Mouse (Mus musculus): ENCODE results near the gene Enoph1. TPM values are rescaled to one million over a fixed set of nuclear protein-coding genes. Genes with fewer than 3 reads are reported as not detected.

The Enoph1 gene
- polyA plus RNA-seq, 1 experiment from 2014 or later, result 48.1 TPM

DNA sequence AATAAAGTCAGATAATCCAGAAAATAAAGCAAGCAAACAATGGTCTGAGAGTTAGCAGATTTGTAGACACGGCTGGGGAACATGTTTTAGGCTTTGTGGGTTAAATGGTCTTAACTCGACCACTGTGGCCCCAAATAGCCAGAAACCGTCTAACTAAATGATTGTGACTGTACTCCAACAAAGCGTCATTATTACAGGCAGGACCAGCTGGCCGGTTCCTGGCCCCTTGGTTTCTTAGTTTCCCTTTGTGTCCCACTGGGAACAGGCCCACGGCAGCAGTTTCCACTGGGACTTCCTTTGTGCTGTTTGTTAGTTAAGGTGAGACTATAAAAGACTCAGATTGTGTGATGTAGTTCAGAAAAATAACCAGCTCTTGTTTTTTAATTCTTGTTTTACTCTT, 18.9 kb downstream of the Enoph1 start:
- Histone ChIP-seq H3K4me2 (no peak overlapping the region), H3K9me3 (replicated peaks) (no peaks in the 10 kb centered on the region), H3K27ac (no peak overlapping the region), H3K36me3 (peaks cover 46% of the 10 kb centered on the region), H3K9ac (no peak overlapping the region), H3K27me3 (no peaks in the 10 kb centered on the region), H3K4me1 (peaks cover 15% of the 10 kb centered on the region), H3K4me3 (replicated peaks) (no peak overlapping the region)
- ATAC-seq (replicated peaks; ENCODE audit: low FRiP score), result no peak
- WGBS, result 60% methylated on average over 6 of the region's 6 CpGs

- Histone ChIP-seq H3K27ac (no peak overlapping the region), H3K27me3 (no peaks in the 10 kb centered on the region), H3K4me3 (replicated peaks) (no peak overlapping the region), H3K9ac (no peak overlapping the region), H3K4me2 (no peak overlapping the region), H3K4me1 (peaks cover 12% of the 10 kb centered on the region), H3K36me3 (peaks cover 52% of the 10 kb centered on the region), H3K9me3 (replicated peaks) (no peaks in the 10 kb centered on the region)
- WGBS, result 52% methylated on average over 6 of the region's 6 CpGs
- no peak for ATAC-seq (replicated peaks; ENCODE audit: low FRiP score)
Observed at GRCm38 (mm10) chr5:100059326-100059725, 19.5 kb downstream of the Enoph1 start.

- Histone ChIP-seq H3K27me3 (no peaks in the 10 kb centered on the region), H3K27ac (no peak overlapping the region), H3K9me3 (replicated peaks) (no peaks in the 10 kb centered on the region), H3K36me3 (peaks cover 67% of the 10 kb centered on the region), H3K4me1 (no peaks in the 10 kb centered on the region), H3K4me2 (no peak overlapping the region), H3K4me3 (replicated peaks) (no peak overlapping the region), H3K9ac (no peak overlapping the region)
- WGBS, result 92% methylated on average over 14 of the region's 14 CpGs
- ATAC-seq (replicated peaks; ENCODE audit: low FRiP score), result no peak
Observed at GRCm38 (mm10) chr5:100060876-100061275, 21.1 kb downstream of the Enoph1 start.

DNA sequence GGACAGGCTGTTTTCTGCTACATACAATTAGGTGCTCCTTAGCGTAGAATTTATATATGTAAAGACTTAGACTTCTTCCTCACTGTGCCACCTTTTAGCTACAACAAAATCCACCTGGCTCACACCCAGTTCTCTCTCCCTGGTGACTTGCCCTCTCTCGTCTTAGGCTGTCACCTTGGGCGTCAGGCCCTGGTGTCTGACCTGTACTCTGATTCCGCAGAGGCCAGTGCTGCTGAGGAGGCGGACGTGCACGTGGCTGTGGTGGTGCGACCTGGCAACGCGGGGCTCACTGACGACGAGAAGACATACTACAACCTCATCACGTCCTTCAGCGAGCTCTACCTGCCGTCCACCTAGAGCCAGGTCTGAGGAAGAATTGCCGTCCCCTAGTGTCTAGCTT, 27.8 kb downstream of the Enoph1 start:
- Histone ChIP-seq H3K27me3 (no peaks in the 10 kb centered on the region), H3K4me1 (no peaks in the 10 kb centered on the region), H3K9me3 (replicated peaks) (no peaks in the 10 kb centered on the region), H3K27ac (no peak overlapping the region), H3K9ac (no peak overlapping the region), H3K4me3 (replicated peaks) (no peak overlapping the region), H3K4me2 (no peak overlapping the region), H3K36me3 (peaks cover 74% of the 10 kb centered on the region)
- no peak for ATAC-seq (replicated peaks; ENCODE audit: low FRiP score)
- WGBS, result 90% methylated on average over 16 of the region's 16 CpGs

DNA sequence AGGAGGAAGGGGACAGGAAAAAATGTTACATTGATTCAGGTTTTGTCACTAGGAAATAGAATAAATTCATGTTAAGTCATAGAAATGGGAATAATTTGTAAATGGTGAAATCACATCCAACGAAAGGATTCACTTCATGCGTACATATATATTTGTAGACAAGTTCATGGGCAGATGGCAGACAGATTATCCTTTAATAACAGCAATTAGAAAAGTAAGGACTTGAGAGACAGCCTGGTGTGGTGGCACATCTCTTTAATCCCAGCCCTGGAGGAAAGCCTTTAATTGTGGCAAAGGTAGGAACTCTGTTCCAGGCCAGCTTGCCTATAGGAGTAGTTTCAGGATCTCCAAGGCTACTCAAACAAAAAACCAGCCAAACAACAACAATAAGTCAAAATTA, 29.7 kb downstream of the Enoph1 start:
- H3K4me3 ChIP-seq (replicated peaks), result no peak overlapping the region
- H3K9me3 ChIP-seq (replicated peaks), result no peaks in the 10 kb centered on the region
- no peak overlapping the region for H3K4me2 ChIP-seq
- no peaks in the 10 kb centered on the region for H3K27me3 ChIP-seq
- H3K9ac ChIP-seq, result no peak overlapping the region
- WGBS, result 95% methylated on average over 2 of the region's 2 CpGs
- H3K36me3 ChIP-seq, result peaks cover 70% of the 10 kb centered on the region
- no peak for ATAC-seq (replicated peaks; ENCODE audit: low FRiP score)
- H3K27ac ChIP-seq, result no peak overlapping the region
- H3K4me1 ChIP-seq, result no peaks in the 10 kb centered on the region

DNA sequence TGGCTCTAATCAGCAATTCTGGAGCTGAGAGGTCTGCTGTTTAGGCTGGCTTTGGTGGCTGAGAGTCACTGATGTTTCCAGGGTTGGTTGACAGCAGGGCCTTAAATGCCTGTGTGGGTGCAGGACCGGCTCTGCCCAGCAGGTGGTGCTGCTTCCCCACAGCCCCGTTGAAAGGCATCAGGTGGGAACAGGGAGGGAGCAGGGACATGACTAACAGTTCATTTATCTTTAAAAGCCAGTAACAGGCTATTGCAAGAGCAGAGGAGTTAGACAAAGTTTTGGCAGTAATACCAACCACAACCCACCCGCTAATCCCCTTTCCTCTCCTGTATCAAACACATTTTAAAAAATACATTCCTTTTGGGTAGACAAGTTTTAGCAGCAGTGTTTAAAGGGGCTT, 30.5 kb downstream of the Enoph1 start:
- H3K4me1 ChIP-seq, result no peaks in the 10 kb centered on the region
- no peak overlapping the region for H3K4me3 ChIP-seq (replicated peaks)
- H3K4me2 ChIP-seq, result no peak overlapping the region
- peaks cover 63% of the 10 kb centered on the region for H3K36me3 ChIP-seq
- WGBS, result 26% methylated on average over 3 of the region's 3 CpGs
- H3K27me3 ChIP-seq, result no peaks in the 10 kb centered on the region
- H3K27ac ChIP-seq, result no peak overlapping the region
- no peaks in the 10 kb centered on the region for H3K9me3 ChIP-seq (replicated peaks)
- H3K9ac ChIP-seq, result no peak overlapping the region
- ATAC-seq (replicated peaks; ENCODE audit: low FRiP score), result no peak; the same call in 1 of the 2 replicates

GRCm38 (mm10) chr5:100071541-100071940, 31.8 kb downstream of the Enoph1 start:
- Histone ChIP-seq H3K4me2 (no peak overlapping the region), H3K36me3 (peaks cover 50% of the 10 kb centered on the region), H3K4me1 (no peaks in the 10 kb centered on the region), H3K27me3 (no peaks in the 10 kb centered on the region), H3K9ac (no peak overlapping the region), H3K9me3 (replicated peaks) (no peaks in the 10 kb centered on the region), H3K4me3 (replicated peaks) (no peak overlapping the region), H3K27ac (no peak overlapping the region)
- 93% methylated on average over 5 of the region's 5 CpGs for WGBS
- ATAC-seq (replicated peaks; ENCODE audit: low FRiP score), result no peak

DNA sequence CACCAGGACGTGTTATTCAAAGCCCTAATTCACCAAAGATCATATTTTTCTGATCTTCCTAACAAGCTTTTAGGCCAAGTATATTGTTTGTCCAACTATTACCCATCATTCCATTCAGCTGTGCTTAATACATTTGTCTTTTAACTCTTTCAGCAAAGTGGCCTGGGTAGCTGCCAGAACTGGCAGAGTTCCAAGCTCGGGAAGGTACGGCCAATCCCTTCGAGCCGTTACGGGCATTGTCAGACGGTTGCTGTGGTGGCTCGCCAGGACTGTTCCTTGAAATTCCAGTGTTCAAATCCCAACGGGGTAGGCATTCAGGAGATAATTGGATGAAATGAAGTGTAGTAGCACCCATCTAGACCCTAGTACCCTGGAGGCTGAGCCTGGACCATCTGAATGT, 32.8 kb downstream of the Enoph1 start:
- ATAC-seq (replicated peaks; ENCODE audit: low FRiP score), result no peak
- Histone ChIP-seq H3K4me1 (0 out of 2 replicates have a peak, but pooled peaks cover 2% of the 10 kb centered on the region), H3K4me3 (replicated peaks) (no peak overlapping the region), H3K4me2 (no peak overlapping the region), H3K9ac (no peak overlapping the region), H3K9me3 (replicated peaks) (no peaks in the 10 kb centered on the region), H3K27ac (no peak overlapping the region), H3K36me3 (peaks cover 40% of the 10 kb centered on the region), H3K27me3 (no peaks in the 10 kb centered on the region)
- 88% methylated on average over 9 of the region's 9 CpGs for WGBS

- 55% methylated on average over 4 of the region's 4 CpGs for WGBS
Observed at GRCm38 (mm10) chr5:100074571-100074970, 34.8 kb downstream of the Enoph1 start.

DNA sequence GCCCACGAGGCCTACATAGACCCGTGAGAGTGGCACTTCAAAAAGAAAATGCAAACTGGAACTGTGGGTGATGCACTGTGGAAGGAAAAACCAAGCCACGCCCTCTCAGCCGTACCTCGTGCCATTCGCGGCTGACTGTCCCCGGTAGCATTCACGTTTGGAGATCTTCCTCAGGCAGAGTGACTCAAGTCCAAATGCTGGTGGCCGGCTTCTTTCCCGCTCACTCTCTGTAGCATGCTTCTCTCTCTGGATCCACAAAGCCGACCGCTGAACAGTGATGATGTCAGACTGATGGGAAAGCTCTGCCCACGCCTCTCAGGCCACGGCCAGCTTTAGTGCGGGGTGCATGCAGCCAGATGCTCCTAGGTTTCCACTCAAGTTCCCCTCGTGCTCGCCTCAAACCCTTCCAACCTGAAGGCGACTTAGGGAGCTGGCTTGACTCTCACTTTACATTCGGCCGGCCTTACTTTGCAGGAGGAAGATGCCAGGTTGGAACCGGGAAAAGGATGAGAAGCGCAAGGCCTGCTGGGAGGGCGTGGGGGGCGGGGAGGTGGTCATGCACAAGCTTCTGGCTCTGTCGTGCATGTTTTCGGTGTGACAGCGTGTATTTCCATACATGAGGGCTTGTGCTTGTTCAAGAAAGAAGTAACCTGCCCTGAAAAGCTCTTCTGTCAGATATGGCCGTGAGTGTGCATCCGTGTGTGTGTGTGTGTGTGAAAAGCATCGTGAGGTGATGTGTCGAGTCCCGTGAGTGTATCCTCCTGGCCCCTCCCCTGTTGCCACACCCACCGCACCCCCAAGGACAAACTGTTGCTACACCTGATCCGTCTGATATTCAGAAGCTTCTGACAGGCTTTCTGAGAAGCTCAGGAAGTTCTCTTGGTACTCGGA, 39.5 kb downstream of the Enoph1 start:
- WGBS, result 34% methylated on average over 36 of the region's 36 CpGs
- peak; percentile 53 for ATAC-seq (replicated peaks; ENCODE audit: low FRiP score)

More at GRCm38 (mm10) chr5:100074571-100074970, 34.8 kb downstream of the Enoph1 start:
- no peak for ATAC-seq (replicated peaks; ENCODE audit: low FRiP score)
- H3K4me3 ChIP-seq (replicated peaks), result no peak overlapping the region
- no peak overlapping the region for H3K9ac ChIP-seq
- no peaks in the 10 kb centered on the region for H3K27me3 ChIP-seq
- no peak overlapping the region for H3K4me2 ChIP-seq
- H3K4me1 ChIP-seq, result peaks cover 21% of the 10 kb centered on the region
- no peak overlapping the region for H3K27ac ChIP-seq
- H3K9me3 ChIP-seq (replicated peaks), result no peaks in the 10 kb centered on the region
- peaks cover 24% of the 10 kb centered on the region for H3K36me3 ChIP-seq

DNA sequence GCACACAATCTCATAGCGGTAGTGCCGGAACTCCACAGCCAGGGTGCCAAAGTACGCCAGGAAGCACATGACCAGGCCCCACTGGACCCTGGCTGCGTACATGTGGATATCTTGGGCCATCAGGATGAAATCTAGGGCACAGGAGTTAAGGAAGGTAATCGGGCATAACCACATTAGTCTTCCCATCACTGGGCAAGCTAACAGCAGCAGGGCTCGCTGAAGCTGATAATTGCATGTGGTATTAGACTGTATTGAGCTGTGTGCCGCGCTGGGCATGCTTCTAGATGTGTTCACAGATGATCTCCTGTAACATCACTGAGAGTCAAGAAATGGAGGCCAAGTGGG, 40.1 kb downstream of the Enoph1 start:
- Histone ChIP-seq H3K9me3 (replicated peaks) (no peaks in the 10 kb centered on the region), H3K4me3 (replicated peaks) (no peak overlapping the region), H3K4me1 (peaks cover 36% of the 10 kb centered on the region), H3K27me3 (no peaks in the 10 kb centered on the region), H3K36me3 (no peaks in the 10 kb centered on the region; the same call in 1 of the 2 replicates), H3K4me2 (peak overlapping the region; percentile 60), H3K27ac (no peak overlapping the region), H3K9ac (no peak overlapping the region)
- ATAC-seq (replicated peaks; ENCODE audit: low FRiP score), result no peak; the same call in 1 of the 2 replicates
- WGBS, result 70% methylated on average over 8 of the region's 8 CpGs

More for the DNA sequence above, 39.5 kb downstream of the Enoph1 start:
- Histone ChIP-seq H3K27ac (no peak overlapping the region), H3K4me3 (replicated peaks) (peak overlapping the region; percentile 37), H3K27me3 (no peaks in the 10 kb centered on the region), H3K9me3 (replicated peaks) (no peaks in the 10 kb centered on the region), H3K36me3 (no peaks in the 10 kb centered on the region; the same call in 1 of the 2 replicates), H3K4me2 (peak overlapping the region; percentile 60), H3K4me1 (peaks cover 33% of the 10 kb centered on the region), H3K9ac (no peak overlapping the region)

DNA sequence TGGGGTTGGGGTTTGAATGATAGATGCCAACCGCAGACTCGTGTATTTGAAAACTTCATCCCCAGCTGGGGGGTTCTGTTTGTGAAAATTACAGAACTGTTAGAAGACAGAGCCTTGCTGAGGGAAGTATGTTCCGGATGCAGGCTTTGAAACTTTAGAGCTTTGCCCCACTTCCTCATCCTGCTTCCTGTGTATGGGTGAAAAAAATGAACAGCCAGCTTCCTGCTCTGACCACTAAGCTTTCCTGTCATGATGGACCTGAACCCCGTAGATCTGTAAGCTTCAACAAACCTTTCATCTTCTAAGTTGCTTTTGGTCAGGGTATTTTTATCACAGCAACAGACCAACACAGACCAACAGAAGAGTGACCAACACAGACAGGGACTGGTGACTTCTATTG, 42.2 kb downstream of the Enoph1 start:
- WGBS, result 76% methylated on average over 4 of the region's 4 CpGs
- Histone ChIP-seq H3K4me1 (peaks cover 47% of the 10 kb centered on the region), H3K4me3 (replicated peaks) (no peak overlapping the region), H3K4me2 (no peak overlapping the region), H3K9ac (no peak overlapping the region), H3K27ac (no peak overlapping the region), H3K9me3 (replicated peaks) (no peaks in the 10 kb centered on the region), H3K36me3 (no peaks in the 10 kb centered on the region; the same call in 1 of the 2 replicates), H3K27me3 (no peaks in the 10 kb centered on the region)
- no peak for ATAC-seq (replicated peaks; ENCODE audit: low FRiP score)

Data from kidney, embryonic 15.5 days (tissue).